Mouse (Mus musculus) cerebellum, adult 11 months (tissue): ENCODE measurements around the gene Myo1e.
"Not testable (repeated sequence)": the region's sequence is repeated elsewhere in the genome, so short reads cannot be mapped to it uniquely, and the experiment has no call there.

Experiments used
- DNase-seq: peaks from one replicate; pipeline ENCODE4 v3.0.0; 2022

Gene Myo1e

GRCm38 (mm10) chr9:70256027-70256426 is 48.9 kb downstream of the Myo1e start:
- not testable (repeated sequence) for DNase-seq

DNA sequence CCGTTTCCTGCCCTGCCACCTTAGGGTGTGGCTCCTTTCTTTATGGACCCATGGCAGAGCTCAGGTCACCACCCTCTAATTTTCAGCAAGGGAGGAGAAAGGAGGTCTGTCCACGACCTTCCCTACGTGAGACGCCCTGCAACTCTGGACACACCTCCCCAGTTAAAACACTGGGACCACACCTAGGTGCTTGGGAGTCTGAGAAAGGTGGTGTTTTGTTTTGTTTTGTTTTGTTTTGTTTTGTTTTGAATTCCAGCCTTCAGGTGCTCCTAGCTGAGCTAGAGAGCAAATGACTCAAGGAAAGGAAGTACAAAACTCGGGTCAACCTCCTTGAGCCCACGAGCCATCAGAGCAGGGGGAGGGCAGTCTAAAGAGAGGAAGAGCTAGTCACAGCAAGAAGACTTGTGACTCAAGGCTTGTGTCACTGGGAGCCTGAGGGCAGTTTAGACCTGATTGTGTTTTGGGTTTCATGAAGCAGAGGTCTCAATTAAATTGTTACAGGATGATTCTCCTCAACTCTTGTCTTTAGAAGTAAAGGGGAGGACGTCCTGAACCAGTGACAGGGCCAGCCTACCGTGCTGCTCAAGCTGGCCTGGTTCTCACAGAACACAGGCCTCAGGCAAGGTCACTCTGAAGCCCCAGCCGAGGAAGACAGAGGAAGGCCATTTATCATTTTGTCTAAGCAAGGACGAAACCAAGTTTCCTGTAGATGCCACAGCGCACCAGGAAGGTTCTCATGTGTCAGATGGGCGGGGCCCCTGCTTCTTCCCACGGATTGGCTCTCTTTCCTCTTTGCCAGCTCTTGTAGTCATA is 50.3 kb downstream of the Myo1e start:
- no peak for DNase-seq

- DNase-seq = no peak
These were observed 53.2 kb downstream of the Myo1e start for GRCm38 (mm10) chr9:70260324-70260841.

DNA sequence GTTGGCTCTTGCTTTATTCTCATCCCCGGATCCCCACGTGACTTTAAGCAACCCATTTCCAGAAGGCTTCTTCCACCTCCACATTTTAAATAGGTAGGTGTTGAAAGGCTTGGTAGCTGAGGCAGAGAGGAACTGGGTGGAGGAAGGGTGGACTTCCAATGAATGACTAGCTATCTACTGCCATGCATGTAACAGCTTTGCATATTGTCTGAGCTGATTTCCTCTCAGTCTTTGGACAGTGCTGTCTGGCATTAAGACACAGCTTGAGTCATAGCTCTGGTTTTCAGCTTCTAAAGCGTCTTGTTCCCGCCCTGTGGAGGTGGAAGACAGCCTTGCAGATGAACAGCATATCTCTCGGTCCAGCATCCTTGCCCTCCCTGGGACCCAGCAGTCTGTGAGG is 54.5 kb downstream of the Myo1e start:
- no peak for DNase-seq

GRCm38 (mm10) chr9:70263134-70263533 is 56.0 kb downstream of the Myo1e start:
- no peak for DNase-seq

DNA sequence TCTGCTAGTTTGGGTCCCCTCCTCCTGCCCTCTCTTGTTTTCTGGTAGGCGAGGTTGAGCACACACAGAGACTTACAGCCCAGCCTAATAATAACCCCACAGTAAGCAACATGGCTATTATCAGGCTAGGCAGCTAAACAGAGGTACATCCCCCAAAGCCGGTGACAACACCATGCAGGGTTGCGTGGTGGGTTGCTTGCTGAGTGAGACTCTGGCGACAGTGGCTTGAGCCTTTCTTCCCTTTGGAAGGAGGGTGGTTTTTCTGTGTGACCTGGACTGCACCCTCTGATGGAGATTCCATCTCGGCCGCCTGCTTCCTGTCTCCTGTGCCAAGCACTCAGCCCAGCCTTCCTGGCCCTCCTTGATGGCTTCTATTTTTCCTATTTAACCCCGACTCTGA is 56.6 kb downstream of the Myo1e start:
- DNase-seq = no peak

GRCm38 (mm10) chr9:70265513-70265912 is 58.4 kb downstream of the Myo1e start:
- no peak for DNase-seq

GRCm38 (mm10) chr9:70266186-70266585 is 59.0 kb downstream of the Myo1e start:
- DNase-seq = no peak

- DNase-seq = no peak
These were observed 60.0 kb downstream of the Myo1e start for GRCm38 (mm10) chr9:70267108-70267507.

GRCm38 (mm10) chr9:70269349-70269748 is 62.2 kb downstream of the Myo1e start:
- DNase-seq = no peak

DNA sequence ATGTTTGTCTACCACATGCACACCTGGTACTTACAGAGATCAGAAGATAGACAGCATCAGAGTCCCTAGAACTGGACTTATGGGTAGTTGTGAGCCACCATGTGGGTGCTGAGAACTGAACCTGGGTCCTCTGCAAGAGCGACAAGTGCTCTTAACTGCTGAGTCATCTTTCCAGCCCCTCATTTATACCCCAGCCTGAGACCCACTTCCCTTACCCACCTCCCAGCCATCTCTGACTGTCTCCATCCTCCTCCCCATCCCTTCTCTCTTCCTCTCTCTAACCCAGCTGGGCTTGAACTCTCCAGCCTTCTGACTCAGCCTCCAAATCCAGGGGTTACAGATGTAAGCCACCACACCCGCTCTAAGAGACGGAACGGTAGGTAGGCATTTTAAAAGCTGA is 63.3 kb downstream of the Myo1e start:
- no peak for DNase-seq

- DNase-seq = no peak
These were observed 64.0 kb downstream of the Myo1e start for GRCm38 (mm10) chr9:70271137-70271536.

- DNase-seq = no peak
These were observed 64.5 kb downstream of the Myo1e start for GRCm38 (mm10) chr9:70271631-70272030.

DNA sequence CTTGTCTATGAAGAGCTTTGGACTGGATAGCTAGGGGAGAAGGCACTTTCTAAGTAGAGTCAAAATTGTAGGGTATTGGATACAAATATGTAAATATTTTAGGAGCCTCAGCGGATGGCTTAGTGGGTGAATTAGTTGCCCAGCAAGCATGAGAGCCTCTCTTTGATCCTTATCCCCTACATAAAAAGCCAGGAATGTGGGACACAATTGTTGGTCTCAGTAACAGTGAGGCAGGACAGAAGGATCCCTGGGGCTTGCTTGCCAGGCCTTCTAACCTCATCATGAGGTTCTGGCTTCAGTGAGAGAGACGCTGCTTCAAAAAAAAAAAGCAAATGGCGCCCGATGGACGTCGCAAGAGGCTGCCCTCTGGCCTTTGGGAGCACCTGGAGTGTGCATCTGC is 66.9 kb downstream of the Myo1e start:
- DNase-seq = no peak

DNA sequence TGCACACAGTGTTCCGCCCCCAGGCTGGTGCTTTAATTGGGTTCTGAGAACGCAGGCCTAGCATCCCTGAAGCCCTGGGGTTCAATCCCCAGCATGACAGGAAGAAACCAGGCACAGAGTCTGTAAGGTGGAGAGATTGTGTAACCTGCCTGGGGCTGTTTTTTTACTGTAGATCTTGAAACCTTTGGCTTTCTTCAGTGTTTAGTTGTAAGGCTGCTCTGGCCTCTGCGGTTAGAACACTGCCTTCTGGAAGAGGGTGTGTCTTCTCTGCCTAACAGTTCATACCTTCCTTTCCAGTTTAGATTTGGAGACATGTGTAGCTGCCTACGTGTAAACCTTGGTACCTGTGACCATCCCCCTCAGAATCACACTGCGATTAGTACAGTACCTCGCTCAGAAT is 67.3 kb downstream of the Myo1e start:
- DNase-seq = no peak

DNA sequence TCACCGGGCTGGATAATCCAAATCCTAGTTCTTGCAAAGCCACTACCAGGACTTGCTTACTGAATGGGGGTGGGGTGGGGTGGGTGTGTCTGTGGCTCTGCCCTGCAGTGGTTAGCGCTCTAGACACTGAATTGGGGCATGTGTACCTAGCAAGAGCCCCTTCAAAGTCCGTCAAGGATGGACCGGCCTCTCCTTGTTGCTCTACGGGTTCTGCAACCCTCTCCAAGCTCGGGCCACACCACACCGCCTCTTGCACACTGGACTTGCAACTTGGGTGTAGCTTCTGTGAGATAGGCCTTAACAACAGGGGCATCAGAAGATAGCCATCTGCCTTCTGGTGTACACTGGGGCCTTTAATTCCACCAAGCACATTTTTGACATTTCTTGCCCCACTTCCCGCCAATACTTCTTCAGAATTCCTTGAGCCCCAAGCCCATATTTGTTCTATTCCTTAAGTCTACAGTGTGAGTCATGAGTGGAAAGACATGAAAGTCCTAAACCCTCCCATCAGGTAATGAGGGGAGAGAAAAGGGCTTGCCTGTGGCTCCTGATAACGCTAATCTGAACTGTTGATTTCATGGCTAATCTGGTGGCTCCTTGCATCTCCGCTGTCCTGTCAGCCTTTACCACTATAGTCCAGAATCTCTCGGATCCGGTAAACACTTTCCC is 67.9 kb downstream of the Myo1e start:
- DNase-seq = no peak

- DNase-seq = no peak
These were observed 69.9 kb downstream of the Myo1e start for GRCm38 (mm10) chr9:70277076-70277475.

GRCm38 (mm10) chr9:70277529-70277982 is 70.4 kb downstream of the Myo1e start:
- no peak for DNase-seq

DNA sequence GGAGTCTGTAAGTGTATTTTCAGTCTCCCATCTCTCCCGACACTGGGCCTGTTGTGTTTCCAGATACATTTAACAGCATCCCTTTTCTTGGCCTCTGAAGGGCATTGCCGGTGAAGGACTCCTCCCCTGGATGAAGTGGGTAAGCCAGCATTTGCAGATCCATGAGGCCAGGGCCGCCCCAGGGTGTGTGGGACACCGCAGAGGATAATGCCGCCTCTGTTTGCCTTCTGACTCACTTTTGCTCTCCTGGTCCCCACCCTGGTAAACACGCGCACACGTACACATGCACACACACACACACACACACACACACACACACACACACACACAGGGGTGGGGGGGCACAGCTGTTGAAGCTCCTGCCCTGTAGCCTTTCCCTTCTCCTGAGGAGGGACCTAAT is 74.3 kb downstream of the Myo1e start:
- no peak for DNase-seq

DNA sequence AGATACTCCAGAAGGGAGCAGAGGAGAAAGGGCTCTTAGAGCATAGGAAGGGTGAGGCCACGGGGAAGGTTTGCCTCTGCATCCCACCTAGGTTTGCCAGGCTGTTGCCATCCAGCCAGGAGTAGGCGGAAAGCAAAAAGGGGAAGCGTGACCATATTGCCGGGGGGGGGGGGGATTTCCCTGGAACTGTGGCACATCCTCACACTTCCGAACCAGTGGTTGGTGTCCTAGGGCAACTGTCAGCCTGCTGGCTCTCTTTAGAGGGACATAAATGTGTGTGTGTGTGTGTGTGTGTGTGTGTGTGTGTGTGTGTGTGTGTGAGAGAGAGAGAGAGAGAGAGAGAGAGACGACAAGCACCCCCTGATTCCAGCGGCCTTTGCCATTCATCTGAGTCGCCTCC is 75.0 kb downstream of the Myo1e start:
- no peak for DNase-seq

DNA sequence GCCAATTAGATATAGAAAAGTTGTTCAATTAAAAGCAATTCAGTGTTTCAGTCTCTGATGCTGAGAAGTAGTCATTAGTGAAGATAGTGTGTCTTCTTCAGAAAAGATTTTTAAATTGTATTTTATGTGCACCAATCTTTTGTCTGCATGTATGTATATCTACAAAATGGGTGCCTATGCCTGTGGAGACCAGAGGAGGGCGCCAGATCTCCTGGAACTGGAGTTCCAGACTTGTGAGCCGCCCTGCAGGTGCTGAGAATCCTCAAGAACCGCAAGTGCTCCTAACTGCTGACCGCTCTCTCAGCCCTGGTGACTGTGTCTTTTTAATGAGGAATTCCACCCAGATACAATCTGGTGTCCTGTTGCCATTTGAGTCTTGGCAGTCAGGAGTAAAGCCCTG is 76.0 kb downstream of the Myo1e start:
- DNase-seq = no peak

DNA sequence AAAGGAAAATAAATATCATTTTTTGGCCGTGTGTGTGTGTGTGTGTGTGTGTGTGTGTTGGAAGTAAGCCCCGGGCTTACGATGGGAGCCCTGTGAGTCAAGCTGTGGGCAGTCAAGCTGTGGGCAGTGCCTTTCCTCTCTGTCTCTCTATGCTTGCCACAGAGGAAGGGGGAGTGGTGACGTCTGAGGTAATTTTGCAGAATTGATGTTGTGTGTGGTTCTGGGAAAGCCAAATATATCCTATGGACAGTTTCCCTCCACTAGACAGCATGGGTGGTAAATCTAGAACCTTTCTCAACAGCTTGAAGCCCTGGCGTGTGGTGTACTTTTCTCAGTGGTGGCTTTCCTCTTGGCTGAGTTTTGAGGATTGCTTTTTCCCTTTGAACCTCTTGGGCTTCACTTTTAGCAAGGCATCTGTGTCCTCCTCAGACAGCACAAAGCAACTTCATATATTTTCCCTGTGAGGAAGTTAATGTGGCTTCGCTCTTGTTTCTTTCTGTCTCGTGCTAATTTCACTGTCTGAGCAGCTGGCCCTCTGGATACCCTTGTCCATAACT is 77.5 kb downstream of the Myo1e start:
- no peak for DNase-seq

DNA sequence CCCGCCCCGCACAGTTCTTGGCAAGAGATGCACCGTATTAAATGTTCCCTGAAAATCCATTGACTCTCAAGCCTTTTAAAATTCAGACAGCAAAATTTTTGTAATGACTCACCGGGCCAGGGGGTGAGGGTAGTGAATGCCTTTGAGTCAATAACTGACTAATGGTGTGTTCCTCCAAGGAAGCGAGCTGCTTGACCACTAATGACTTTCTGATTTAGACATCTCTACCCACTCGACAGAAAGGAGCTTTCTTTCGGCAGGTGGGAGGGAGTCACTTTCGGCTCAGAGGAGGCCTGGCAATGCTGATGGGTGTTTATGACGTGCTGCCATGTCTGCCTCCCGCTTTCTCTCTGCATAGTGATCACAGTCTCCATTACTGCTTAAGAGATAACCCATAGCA is 83.6 kb downstream of the Myo1e start:
- no peak for DNase-seq

- DNase-seq = no peak
These were observed 89.8 kb downstream of the Myo1e start for GRCm38 (mm10) chr9:70296916-70297315.
